Mouse (Mus musculus): ENCODE results near the gene Slc18b1.

The Slc18b1 gene

DNA sequence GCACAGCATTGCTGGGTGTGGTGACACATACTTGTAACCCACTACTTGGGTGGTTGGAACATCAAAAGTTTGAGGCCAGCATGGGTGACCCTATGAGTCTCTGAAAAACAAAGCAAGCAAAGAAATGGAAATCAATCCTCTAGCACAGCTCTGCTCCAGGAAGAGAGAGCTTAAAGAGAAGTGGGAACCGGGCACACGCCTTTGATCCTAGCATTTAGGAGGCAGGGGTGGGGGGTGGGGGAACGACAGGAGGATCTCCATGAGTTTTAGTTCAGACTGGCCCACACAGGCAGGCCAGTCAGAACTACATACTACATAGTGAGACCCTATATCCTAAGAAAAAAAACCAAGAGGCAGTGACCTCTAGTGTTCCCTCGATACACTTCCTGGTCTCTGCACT is 9.4 kb downstream of the Slc18b1 start:
- no peak for DNase-seq (ENCODE audit: low spot score)

DNA sequence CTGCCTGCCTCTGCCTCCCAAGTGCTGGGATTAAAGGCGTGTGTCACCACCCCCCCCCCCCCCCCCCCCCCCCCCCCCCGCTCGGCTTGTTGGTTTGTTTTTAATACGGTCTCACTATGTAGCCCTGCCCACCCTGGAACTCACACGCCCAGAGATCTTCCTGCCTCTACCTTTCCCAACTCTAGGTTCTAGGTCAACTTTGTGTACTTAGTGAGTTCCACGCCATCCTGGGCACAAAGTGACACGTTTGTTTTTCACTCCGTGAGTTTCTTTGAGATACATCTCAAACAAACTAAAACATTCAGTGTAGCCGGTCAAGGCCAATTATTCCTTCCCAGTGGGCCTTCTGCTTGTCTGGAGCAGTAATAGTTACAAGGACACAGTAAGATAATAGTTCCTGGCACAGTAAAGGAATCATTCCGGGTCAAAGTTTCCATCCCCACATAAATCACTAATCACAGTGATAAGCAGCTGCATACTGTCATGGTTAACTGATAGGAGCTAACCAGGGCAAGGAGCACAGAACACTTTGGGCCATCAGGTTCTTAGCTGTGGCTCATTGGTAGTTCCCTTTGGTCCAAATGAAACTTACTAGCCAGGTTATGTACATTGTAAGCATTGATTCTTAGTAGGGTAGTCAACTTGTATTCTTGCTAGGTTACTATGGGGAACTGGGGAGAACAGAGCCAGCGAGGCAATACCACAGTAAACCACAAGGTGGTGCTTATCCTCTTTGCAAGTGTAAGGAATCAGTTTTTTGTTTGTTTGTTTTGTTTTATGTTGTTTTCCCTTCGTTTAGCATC is 15.1 kb downstream of the Slc18b1 start:
- peak; percentile 69 for DNase-seq (ENCODE audit: low spot score)

DNA sequence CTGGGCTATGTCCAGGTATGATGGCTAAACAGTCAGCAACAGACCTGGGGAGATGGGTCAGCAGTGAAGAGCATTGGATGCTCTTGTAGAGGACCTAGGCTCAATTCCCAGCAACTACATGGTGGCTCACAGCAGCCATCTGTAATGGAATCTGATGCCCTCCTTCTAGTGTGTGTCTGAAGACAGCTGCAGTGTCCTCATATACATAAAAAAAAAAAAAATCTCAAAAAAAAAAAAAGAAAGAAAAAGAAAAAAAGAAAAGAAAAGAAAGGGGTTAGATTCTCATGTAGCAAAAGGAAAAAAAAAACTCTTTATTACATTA is 15.6 kb downstream of the Slc18b1 start:
- no peak for DNase-seq (ENCODE audit: low spot score)

DNA sequence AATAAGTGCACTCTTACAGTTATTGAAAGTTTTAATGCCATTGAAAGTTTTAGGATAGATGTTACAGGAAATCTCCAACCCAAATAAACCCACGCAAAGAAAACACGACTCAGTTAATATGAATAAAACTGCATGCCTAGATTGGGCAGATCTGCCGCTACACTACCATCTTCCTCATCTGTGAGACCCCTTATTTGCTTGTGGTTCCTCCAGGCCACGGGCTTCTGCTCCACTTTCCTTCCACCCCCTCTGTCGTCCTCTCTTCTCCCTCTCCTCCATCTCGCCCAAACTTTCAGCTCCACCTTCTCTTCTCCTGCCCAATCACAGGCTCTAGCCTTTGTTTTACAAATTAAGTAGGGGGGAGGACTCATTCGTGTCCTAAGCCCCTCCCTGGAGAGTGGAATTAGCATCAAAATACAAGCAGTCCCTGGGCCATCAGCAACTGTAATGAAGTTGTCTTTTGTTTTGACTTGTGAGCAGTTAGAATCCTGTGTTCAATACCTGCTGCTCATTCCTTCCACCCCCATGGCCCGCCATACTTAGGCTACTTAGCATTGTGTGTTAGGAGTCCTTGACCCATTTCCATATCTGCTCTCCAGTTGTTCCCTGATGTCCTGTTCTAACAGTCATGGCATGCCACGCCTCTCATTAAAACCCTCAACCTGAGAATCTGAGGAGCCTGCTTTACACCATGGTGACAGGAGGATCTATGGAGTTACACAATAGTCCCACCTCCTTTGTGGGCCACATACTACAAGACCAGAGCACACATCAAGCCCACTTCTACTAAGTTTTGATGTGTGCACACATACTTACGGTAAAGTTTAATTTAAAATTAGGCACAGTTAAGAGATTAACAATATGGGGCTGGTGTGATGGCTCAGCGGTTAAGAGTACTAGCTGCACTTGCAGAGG is 16.3 kb downstream of the Slc18b1 start:
- no peak for DNase-seq (ENCODE audit: low spot score)

DNA sequence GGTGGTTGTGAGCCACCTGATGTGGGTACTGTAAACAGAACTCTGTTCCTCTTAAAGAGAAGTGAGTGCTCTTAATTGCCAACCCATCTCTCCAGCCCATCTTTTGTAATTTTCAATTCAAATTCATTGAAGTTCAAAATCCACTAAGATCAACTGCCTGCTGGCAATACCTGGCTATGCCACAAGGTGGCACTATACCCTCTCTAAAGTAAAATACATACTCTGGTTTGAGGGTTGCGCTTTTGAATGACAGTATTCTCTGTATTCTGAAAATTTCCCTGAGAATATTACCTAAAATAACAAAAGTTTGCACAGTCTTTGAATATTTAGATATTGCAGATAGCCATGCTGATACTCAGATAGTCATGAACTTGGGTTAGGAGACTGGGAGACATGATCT is 18.4 kb downstream of the Slc18b1 start:
- peak; percentile 78 for DNase-seq (ENCODE audit: low spot score)

DNA sequence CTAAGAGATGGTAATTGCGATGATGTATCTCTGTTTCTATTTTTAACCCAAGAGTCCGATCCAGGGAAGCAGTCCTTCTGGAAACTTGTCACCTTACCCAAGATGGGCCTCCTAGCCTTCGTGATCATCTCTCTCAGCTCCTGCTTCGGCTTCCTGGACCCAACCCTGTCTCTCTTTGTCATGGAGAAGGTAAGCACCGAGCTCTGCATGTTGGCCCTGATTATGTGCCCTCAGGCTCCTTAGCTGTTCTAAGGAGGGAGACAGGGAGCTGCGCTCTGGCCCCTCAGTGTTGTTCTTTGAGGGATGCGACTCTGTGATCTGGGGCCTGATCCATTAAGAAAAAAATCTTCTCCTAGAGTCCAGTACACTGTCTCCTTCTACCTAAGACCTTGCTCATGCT is 19.5 kb downstream of the Slc18b1 start:
- no peak for DNase-seq (ENCODE audit: low spot score)

DNA sequence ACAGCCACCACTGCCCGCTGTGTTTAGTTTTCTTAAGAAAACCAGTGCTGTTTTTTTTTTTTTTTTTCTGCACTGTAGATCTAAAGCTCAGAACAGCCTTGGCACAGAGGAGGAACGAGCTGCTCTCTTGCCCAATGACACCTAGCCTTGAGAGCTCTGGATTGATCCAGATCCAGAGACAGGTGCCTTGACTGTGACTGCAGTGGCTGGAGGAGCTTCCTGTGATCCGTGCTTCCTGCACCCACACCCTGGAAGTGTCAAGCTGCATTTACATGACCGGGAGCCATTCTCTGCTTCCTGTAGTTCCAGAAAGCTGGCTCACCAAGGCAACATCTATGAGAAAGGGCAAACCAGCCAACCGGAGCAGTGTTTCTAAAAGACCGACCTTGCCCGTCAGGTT is 29.7 kb downstream of the Slc18b1 start:
- DNase-seq (ENCODE audit: low spot score): no peak

DNA sequence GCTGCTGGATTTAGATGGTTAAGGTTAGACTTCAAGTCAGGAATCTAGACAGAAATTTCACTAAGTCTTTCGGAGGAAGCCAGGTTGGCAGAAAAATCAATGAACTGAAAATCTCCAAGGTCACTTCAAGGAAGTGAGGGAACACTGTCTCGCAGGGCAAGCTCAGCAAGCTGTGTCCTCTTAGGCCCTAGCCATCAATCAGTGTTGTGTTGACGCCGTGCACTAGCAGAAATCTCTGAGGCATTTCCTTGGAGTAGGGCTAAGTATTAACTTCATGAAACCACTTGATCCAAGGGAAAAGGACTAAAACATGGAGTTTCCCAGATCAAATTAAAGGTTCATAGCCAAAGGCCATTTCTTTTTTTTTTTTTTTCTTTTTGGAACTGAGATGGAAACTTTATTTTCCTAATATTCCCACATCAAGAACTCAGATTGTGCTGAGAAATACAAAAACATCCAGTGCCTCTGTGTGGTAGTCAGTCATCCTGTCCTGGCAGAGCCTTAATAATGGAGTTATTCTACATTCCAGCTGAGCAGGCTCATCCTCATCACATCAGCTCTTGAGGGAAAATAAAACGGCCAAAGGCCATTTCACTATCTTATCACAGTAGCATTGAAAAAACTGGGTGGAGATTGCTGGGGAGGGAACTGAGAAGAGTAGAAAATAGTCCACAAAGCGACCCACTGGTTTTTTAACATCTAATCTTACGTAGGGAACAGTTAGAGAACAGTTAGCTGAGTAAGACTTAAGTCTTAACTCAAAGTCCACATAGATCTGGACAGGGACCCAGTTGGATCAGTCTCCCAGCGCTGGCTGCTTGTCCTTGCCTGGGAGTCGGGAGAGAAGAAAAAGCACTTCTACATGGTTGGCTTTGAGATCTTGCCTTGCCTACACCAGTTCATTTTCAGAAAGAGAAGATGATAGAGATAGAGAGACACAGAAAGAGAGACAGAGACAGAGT is 39.5 kb downstream of the Slc18b1 start:
- no peak for DNase-seq (ENCODE audit: low spot score)

DNA sequence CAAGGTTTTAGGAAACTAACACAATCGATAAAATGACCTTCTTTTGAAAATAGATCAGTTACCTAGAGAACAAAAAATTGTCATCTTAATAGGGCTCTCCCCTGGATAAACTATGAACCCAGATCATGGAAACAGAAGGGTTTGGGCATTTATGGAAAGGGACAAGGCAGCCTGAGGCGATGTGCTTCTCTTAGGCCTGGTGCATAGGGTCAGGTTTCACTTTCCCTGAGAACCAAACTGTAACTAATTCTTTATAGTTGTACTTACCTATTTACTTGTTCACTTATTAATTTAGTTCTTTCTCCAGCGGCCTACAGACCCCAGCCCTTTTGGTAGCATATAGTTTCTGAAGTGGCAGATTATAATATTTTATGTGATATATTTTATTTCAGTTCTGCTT is 40.3 kb downstream of the Slc18b1 start:
- DNase-seq (ENCODE audit: low spot score): no peak

DNA sequence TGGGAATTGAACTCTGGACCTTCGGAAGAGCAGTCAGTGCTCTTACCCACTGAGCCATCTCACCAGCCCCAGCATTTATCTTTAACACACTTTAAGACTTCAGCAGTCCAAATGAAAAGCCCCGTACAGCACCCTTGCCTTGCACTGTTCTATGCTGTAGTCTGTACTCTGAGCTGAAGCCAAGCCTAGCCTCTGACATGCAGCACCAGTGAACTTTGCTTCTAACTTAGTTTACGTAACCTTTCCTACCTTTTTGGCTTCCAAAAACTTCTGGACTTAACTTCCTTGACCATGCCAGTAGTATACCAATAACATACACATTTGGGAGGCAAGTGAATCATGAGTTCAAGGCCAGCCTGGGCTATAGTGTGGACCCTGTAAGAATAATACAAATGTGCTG is 42.1 kb downstream of the Slc18b1 start:
- no peak for DNase-seq (ENCODE audit: low spot score)

DNA sequence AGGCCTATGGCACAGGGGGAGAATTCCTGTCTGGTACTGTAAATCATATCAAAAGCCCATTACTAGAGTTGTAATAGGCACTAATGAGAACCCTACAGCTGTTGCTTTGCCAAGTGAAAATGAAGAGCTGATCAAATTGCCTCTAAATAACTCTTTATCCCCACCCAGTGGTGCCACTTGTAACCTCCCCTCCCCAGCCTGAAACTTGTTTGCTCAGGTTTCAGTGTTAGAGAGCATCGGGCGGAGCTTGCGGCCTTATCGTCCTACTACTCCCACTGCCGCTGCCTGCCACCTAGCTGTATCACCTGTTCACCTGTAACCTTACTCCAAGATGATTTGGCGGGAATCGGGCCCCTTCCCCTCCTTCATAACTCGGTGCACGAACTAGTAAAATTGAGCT is 42.6 kb downstream of the Slc18b1 start:
- DNase-seq (ENCODE audit: low spot score): no peak

DNA sequence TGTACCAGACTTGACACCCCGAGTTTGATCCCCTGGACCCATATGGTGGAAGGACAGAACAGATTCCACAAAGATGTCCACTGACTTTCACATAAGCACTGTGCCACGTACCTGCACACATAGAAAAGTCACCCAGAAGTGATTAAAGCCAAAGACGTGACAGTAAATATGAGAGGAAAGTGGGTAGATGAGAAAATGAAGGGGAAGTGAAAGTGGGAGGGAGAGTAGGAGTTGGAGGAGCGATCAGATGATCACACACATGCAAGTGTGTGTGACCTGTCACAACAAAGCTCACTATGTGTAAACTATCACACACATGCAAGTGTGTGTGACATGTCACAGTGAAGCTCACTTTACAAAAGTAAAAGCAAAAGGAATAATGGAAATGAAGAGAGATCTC is 43.7 kb downstream of the Slc18b1 start:
- DNase-seq (ENCODE audit: low spot score): no peak

DNA sequence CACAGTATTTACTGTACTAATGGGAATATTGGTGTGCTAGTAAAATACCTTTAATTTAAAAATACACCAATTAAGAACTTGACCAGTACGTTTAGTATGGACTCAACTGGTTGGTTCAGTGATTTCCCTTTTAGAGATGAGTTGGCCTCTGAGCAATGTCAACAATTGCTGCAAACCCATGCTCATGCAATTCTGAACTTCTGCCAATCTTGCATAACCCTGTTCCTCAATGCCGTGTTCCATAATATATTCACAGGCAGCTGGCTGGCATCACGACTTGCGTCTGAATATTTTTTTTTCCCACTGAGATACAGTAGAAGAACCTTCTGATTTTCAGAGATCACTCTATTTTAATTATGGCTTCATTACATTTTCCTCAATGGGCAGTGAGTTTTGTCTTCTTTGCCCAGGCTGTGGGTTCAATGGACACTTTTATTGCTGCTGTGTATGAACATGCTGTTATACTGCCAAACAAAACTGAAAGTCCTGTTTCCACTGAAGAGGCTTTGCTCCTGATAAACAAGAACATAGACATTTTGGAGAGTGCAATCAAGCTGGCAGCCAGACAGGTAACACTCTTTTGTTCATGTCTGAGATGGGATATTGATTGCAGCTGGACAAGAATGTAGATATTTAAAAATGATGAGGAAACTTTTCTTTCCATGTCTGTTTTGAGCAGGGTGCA is 54.6 kb downstream of the Slc18b1 start, which contains the start of gene Vnn3:
Gene Vnn3 (plus strand): TSS at position 235 of the 685 bp plus-strand sequence.
- no peak for DNase-seq (ENCODE audit: low spot score)

DNA sequence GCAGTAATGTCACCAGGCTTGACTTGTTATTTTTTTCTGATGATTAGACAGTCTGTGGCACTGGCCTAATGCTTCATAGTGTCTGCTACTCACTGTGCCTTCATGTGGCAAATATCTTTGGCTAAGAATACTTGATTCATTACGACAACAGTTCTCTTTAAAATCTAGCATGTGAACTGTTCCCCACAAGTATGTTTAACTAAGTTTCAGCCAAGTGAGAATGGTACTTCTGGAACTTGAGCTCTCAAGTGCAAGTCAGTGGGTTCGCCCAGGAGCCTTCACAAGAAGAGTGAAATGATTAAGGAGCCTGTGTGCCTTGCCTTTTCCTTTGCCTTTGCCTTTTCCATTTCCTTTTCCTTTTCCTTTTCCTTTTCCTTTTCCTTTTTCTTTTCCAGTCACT is 55.3 kb downstream of the Slc18b1 start:
- no peak for DNase-seq (ENCODE audit: low spot score)

DNA sequence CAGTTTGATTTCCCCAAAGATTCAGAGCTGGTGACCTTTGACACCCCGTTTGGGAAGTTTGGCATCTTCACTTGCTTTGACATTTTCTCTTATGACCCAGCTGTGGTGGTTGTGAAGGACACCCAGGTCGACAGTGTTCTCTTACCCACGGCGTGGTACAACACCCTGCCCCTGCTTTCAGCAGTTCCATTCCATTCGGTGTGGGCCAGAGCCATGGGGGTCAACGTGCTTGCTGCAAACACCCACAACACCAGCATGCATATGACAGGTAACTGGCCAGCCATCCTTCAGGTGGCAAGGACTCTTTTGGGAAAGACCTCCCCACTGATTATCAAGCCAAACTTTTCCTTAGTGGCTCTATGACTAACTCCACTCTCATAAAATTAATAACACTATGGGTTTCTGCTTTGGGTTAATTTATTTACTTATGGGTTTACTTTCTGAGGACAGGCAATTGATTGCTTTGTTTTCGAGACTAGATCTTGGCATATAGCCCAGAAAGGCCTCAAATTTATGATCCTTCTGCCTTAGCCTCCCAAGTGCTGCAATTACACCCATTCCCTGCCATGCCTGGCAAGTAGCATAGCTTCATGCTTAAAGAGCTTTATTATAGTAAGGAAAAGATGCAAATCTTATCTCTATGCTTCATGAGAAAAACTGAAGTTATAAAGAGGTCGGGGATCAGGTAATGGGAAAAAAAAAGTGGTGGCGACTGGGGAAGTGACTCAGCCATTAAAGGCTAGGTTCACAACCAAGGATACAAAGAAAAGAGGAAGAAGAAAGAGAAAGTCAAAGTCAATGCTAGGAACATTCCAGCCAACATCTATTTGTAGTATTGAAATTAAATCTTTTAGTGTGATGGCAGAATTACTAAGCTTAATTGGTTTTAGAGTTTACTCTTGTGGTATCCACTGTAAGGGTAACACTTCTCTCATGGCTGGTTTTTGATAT is 67.9 kb downstream of the Slc18b1 start:
- DNase-seq (ENCODE audit: low spot score): no peak

Measured in urinary bladder, postnatal 25 days (tissue).